Mouse (Mus musculus): Measurements from ENCODE around the gene Pask. TPM values are rescaled to one million over a fixed set of nuclear protein-coding genes. Genes with fewer than 3 reads are reported as not detected.

Pask gene
- polyA plus RNA-seq (2012; rRNA removed), result 36.3 and 38.0 TPM in 2 replicates

DNA sequence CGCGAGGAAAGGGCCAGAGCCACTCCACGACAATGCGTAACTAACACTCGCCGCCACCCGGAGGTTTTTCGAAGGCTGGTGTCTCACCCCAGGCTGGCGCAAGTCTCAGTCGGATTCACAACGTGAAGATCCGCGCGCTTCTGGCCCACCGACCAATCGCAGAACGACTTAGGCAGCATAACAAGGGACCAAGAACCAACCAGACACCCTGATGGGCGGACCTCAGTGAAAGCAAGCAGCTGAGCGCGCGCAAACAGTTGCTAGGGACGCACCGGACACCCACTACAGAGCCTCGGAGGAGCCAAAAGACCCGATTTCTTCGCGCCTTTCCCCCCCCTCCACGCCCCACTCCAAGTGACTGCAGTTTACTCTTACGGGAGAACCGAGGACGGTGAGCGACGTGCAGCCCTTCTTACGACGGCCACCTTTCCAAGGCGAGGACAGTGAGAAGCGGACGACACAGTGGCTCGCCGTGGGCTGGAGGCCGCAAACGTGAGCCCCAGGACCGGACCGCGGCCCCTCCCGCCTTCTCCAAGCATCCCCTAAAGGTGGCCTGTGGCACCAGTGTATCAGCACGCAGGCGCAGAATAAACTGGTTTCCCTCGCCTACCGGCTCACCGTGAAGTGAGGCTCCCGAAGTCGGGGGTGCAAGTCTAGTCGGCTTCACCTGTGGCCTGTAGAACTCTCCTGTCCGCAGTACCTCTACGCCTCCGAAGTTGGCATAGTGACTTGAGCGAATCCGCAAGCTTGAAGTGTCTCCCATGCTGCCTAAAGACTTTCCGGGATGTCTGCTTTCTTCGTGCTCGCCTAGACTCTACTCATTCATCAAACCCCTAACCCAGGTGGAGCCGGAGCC, at the start of gene Pask, which contains the start of gene Ppp1r7:
Pask (minus strand) TSS at position 835 of the 856 bp plus-strand sequence.
Ppp1r7 (plus strand) TSS at position 207 of the 856 bp plus-strand sequence.
- Histone ChIP-seq H3K27ac (ENCODE audit: control insufficient read depth, insufficient read depth, low read depth, low read length) (peak within 1 kb of the TSS; percentile 95), H3K36me3 (ENCODE audit: control insufficient read depth, insufficient read depth, low read length) (no peaks in the 10 kb centered on the region; the same call in 1 of the 2 replicates), H3K27me3 (ENCODE audit: control insufficient read depth, insufficient read depth, low read length) (no peaks in the 10 kb centered on the region), H3K4me1 (ENCODE audit: control insufficient read depth, insufficient read depth, low read length) (peaks cover 2% of the 10 kb centered on the region; the same call in 1 of the 2 replicates), H3K4me3 (ENCODE audit: control insufficient read depth, low read depth, low read length) (peak within 1 kb of the TSS; percentile 97)
- TF ChIP-seq CTCF (IDR thresholded peaks at IDR 0.05; ENCODE audit: control insufficient read depth, insufficient read depth, insufficient replicate concordance, low read depth, low read length), result no peak
- TF ChIP-seq POLR2A (IDR thresholded peaks at IDR 0.05; ENCODE audit: control insufficient read depth, low read depth, low read length), result peak; percentile 71

GRCm38 (mm10) chr1:93388906-93389305, 45.6 kb upstream of the Pask start:
- H3K27me3 ChIP-seq (ENCODE audit: control insufficient read depth, insufficient read depth, low read length), result no peaks in the 10 kb centered on the region
- H3K4me1 ChIP-seq (ENCODE audit: control insufficient read depth, insufficient read depth, low read length), result no peaks in the 10 kb centered on the region
- TF ChIP-seq POLR2A (IDR thresholded peaks at IDR 0.05; ENCODE audit: control insufficient read depth, low read depth, low read length) (no peak), CTCF (IDR thresholded peaks at IDR 0.05; ENCODE audit: control insufficient read depth, insufficient read depth, insufficient replicate concordance, low read depth, low read length) (no peak)
- H3K36me3 ChIP-seq (ENCODE audit: control insufficient read depth, insufficient read depth, low read length), result no peaks in the 10 kb centered on the region
- no peak overlapping the region for H3K4me3 ChIP-seq (ENCODE audit: control insufficient read depth, low read depth, low read length)
- no peak overlapping the region for H3K27ac ChIP-seq (ENCODE audit: control insufficient read depth, insufficient read depth, low read depth, low read length)

- H3K4me1 ChIP-seq (ENCODE audit: control insufficient read depth, insufficient read depth, low read length), result no peaks in the 10 kb centered on the region
- H3K27me3 ChIP-seq (ENCODE audit: control insufficient read depth, insufficient read depth, low read length), result no peaks in the 10 kb centered on the region
- H3K36me3 ChIP-seq (ENCODE audit: control insufficient read depth, insufficient read depth, low read length), result no peaks in the 10 kb centered on the region
- TF ChIP-seq CTCF (IDR thresholded peaks at IDR 0.05; ENCODE audit: control insufficient read depth, insufficient read depth, insufficient replicate concordance, low read depth, low read length) (no peak), POLR2A (IDR thresholded peaks at IDR 0.05; ENCODE audit: control insufficient read depth, low read depth, low read length) (no peak)
- no peak overlapping the region for H3K27ac ChIP-seq (ENCODE audit: control insufficient read depth, insufficient read depth, low read depth, low read length)
- H3K4me3 ChIP-seq (ENCODE audit: control insufficient read depth, low read depth, low read length), result no peak overlapping the region
Measured at GRCm38 (mm10) chr1:93387198-93387597, 43.9 kb upstream of the Pask start.

DNA sequence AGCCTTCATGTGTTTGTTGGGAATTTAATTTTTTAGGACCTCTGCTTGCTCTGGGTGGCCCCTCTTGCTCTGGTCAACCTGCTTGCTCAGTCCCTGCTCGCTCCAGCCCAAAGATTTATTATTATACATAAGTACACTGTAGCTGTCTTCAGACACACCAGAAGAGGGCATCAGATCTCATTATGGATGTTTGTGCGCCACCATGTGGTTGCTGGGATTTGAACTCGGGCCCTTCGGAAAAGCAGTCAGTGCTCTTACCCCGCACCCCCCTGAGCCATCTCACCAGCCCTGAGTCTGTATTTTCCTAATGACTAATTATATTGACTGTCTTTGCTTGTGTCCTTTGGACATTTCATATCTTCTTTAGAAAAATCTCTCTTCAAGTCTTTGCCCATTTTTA, 35.8 kb upstream of the Pask start:
- Histone ChIP-seq H3K4me1 (ENCODE audit: control insufficient read depth, insufficient read depth, low read length) (no peaks in the 10 kb centered on the region), H3K4me3 (ENCODE audit: control insufficient read depth, low read depth, low read length) (no peak overlapping the region), H3K27ac (ENCODE audit: control insufficient read depth, insufficient read depth, low read depth, low read length) (no peak overlapping the region), H3K27me3 (ENCODE audit: control insufficient read depth, insufficient read depth, low read length) (no peaks in the 10 kb centered on the region), H3K36me3 (ENCODE audit: control insufficient read depth, insufficient read depth, low read length) (no peaks in the 10 kb centered on the region)
- no peak for TF ChIP-seq POLR2A (IDR thresholded peaks at IDR 0.05; ENCODE audit: control insufficient read depth, low read depth, low read length)
- no peak for TF ChIP-seq CTCF (IDR thresholded peaks at IDR 0.05; ENCODE audit: control insufficient read depth, insufficient read depth, insufficient replicate concordance, low read depth, low read length)

GRCm38 (mm10) chr1:93377307-93377706, 34.0 kb upstream of the Pask start:
- TF ChIP-seq CTCF (IDR thresholded peaks at IDR 0.05; ENCODE audit: control insufficient read depth, insufficient read depth, insufficient replicate concordance, low read depth, low read length) (no peak), POLR2A (IDR thresholded peaks at IDR 0.05; ENCODE audit: control insufficient read depth, low read depth, low read length) (no peak)
- H3K27ac ChIP-seq (ENCODE audit: control insufficient read depth, insufficient read depth, low read depth, low read length), result no peak overlapping the region
- H3K27me3 ChIP-seq (ENCODE audit: control insufficient read depth, insufficient read depth, low read length), result no peaks in the 10 kb centered on the region
- H3K4me1 ChIP-seq (ENCODE audit: control insufficient read depth, insufficient read depth, low read length), result no peaks in the 10 kb centered on the region
- no peak overlapping the region for H3K4me3 ChIP-seq (ENCODE audit: control insufficient read depth, low read depth, low read length)
- no peaks in the 10 kb centered on the region for H3K36me3 ChIP-seq (ENCODE audit: control insufficient read depth, insufficient read depth, low read length)

DNA sequence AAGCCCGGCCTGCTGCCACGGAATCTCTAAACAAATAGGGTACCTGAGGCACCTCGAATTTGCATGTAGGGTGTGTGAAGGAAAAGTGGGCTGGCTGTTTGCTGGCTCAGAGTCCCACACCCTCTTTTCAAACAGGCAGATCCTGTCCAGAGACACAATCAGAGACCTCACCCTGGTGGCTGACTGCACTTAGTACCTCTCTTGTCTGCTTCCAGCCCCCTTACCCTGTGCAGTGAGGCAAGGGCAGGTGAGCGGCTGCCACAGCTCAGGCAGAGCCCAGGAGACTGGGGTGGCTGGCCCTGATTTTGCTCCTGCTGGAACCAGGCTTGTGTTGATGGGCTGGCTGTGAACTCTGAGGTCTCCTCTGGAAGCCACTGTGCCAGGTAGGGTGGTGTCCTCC, 30.4 kb upstream of the Pask start, which contains the start of gene Ano7:
Ano7 (plus strand) TSS at position 266 of the 400 bp plus-strand sequence.
- Histone ChIP-seq H3K4me3 (ENCODE audit: control insufficient read depth, low read depth, low read length) (no peak within 1 kb of the TSS), H3K36me3 (ENCODE audit: control insufficient read depth, insufficient read depth, low read length) (no peaks in the 10 kb centered on the region), H3K4me1 (ENCODE audit: control insufficient read depth, insufficient read depth, low read length) (no peaks in the 10 kb centered on the region), H3K27me3 (ENCODE audit: control insufficient read depth, insufficient read depth, low read length) (no peaks in the 10 kb centered on the region), H3K27ac (ENCODE audit: control insufficient read depth, insufficient read depth, low read depth, low read length) (no peak within 1 kb of the TSS)
- TF ChIP-seq POLR2A (IDR thresholded peaks at IDR 0.05; ENCODE audit: control insufficient read depth, low read depth, low read length) (no peak), CTCF (IDR thresholded peaks at IDR 0.05; ENCODE audit: control insufficient read depth, insufficient read depth, insufficient replicate concordance, low read depth, low read length) (no peak)

- peaks cover 4% of the 10 kb centered on the region for H3K36me3 ChIP-seq (ENCODE audit: control insufficient read depth, insufficient read depth, low read length)
- H3K27ac ChIP-seq (ENCODE audit: control insufficient read depth, insufficient read depth, low read depth, low read length), result no peak overlapping the region
- no peak for TF ChIP-seq POLR2A (IDR thresholded peaks at IDR 0.05; ENCODE audit: control insufficient read depth, low read depth, low read length)
- no peak for TF ChIP-seq CTCF (IDR thresholded peaks at IDR 0.05; ENCODE audit: control insufficient read depth, insufficient read depth, insufficient replicate concordance, low read depth, low read length)
- no peaks in the 10 kb centered on the region for H3K27me3 ChIP-seq (ENCODE audit: control insufficient read depth, insufficient read depth, low read length)
- no peaks in the 10 kb centered on the region for H3K4me1 ChIP-seq (ENCODE audit: control insufficient read depth, insufficient read depth, low read length)
- H3K4me3 ChIP-seq (ENCODE audit: control insufficient read depth, low read depth, low read length), result no peak overlapping the region
Measured at GRCm38 (mm10) chr1:93365641-93366040, 22.4 kb upstream of the Pask start.

Data from testis, adult 2 months (tissue).